Mouse (Mus musculus): ENCODE results near the gene Ppp1r9b. TPM values are rescaled to one million over a fixed set of nuclear protein-coding genes. Genes with fewer than 3 reads are reported as not detected.

Gene Ppp1r9b
- polyA plus RNA-seq (2012; ENCODE audit: low replicate concordance), result 224 and 401 TPM in 2 replicates

DNA sequence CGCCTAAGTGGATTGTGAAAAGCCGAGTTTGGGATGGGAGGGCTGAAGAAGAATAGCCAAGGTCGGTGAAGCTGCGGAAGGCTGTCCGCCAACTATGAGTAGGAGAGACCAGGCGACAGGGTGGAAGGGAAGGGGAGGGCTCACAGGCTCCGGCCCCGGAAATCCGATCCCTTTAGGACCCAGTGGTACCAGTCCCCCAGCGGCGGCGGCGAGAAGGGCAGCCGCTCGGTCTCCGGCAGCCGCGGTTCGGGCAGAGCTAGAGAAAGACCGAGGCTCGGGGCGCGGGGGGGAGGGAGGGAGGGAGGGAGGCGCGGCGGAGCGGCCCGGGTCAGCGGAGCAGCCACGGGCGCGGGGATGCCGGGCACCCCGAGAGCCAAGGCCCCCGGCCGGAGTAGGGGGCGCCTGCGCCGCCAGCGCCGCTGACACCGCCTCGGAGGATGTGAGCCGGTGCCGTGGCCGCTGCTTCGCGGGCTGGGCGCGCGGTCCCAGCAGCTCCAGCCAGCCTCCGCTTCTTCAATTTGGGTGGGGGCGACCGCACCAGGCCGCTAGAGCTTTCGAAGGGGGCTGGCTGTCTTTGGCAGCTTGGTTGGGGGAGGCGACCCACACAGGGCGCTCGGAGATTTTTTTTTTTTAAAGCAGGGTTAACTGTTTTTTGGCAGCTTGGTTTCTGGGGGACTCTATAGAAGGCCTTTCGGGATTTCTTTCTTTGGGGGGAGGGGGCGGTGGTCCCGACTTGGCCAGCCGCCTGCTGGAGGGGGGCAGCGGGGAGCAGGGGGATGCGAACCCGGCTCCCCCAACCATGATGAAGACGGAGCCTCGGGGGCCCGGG lies at the start of gene Ppp1r9b:
Gene Ppp1r9b, plus strand, starts transcription at position 287 of the 829 bp plus-strand sequence.

DNA sequence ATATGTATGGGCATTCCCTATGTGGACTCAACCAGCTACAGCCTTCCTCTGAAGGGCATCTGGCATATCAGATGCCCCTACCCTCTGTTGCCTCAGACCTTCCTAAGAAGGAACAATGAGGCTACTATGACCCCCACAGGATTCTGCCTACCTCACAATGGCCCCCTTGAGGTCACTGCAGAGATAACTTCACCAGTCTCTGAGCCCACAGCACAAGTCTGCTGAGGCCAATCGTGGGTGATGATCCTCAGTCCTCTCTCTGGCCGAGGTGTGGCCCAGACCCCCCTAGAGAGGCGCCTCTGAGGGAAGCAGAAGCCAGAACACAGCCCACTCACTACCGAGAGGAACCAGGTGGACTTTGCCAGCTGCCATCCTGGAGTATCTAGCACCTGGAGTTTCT lies 23.4 kb upstream of the Ppp1r9b start, which contains the start of gene Hils1:
Gene Hils1, plus strand, starts transcription at position 175 of the 400 bp plus-strand sequence.

DNA sequence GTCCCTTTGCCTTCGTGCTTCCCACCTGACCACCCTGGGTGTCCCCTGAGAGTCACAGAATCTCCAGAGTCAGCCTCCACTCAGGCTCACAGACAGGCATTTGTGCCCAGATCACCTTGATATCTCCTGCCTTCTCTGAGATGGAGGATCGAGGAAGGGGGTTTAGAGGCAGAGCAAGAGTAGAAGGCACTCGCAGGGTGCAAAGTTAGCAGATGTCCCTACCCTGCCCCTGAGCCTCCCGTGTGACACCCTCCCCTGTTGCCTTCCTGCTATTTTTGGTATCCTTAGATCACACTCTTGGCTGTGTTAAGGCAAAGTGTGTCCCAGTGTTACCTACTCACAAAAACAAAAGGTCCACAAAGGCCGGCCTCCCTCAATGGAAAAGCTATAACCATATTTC lies 14.6 kb upstream of the Ppp1r9b start, which contains the start of gene Sgca:
Gene Sgca, minus strand, starts transcription at position 129 of the 400 bp plus-strand sequence.

DNA sequence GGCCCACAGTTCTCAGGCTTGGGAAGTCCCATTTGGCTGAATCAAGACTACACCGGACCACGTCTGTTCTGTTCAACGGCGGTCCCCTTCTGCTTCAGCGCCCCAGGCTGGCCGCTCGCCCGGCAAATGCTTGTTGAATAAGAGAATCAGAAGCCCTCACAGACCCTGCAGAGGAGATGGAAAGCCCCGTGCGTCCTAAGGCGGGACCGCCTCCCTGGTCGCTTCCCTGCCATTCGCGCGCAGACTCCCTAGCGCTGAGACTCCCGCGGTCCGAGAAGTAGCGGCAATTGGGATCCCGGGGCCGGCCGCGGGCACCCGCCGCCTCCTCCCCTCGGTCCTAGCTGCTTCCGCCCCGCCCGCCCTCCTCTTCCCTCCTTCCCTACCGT lies 18.8 kb downstream of the Ppp1r9b start, which contains the start of gene Samd14:
Gene Samd14, plus strand, starts transcription at position 251 of the 386 bp plus-strand sequence.

GRCm38 (mm10) chr11:95041139-95041609 lies 50.3 kb downstream of the Ppp1r9b start, which contains the start of gene Pdk2:
Gene Pdk2, minus strand, starts transcription at chr11:95041354.

Other genes starting within 250 kb of the Ppp1r9b start
- gene Cdc34b, start 249.3 kb upstream of the Ppp1r9b start, polyA plus RNA-seq (2012; ENCODE audit: low replicate concordance), result not detected in 2 replicates
- gene Tmem92, start 208.3 kb upstream of the Ppp1r9b start, polyA plus RNA-seq (2012; ENCODE audit: low replicate concordance), result not detected in 2 replicates
- gene Col1a1, start 54.8 kb upstream of the Ppp1r9b start, polyA plus RNA-seq (2012; ENCODE audit: low replicate concordance), result 0.81 and 0.82 TPM in 2 replicates
- gene Hils1, start 23.4 kb upstream of the Ppp1r9b start, polyA plus RNA-seq (2012; ENCODE audit: low replicate concordance), result not detected in 2 replicates
- not detected in 2 replicates for gene Sgca, start 14.7 kb upstream of the Ppp1r9b start, polyA plus RNA-seq (2012; ENCODE audit: low replicate concordance)
- 14.1 and 40.7 TPM in 2 replicates for gene Samd14, start 18.8 kb downstream of the Ppp1r9b start, polyA plus RNA-seq (2012; ENCODE audit: low replicate concordance)
- gene Pdk2, start 50.3 kb downstream of the Ppp1r9b start, polyA plus RNA-seq (2012; ENCODE audit: low replicate concordance), result 15.5 and 21.2 TPM in 2 replicates
- 2.9 and 3.7 TPM in 2 replicates for gene Itga3, start 85.8 kb downstream of the Ppp1r9b start, polyA plus RNA-seq (2012; ENCODE audit: low replicate concordance)
- gene Dlx3, start 129.1 kb downstream of the Ppp1r9b start, polyA plus RNA-seq (2012; ENCODE audit: low replicate concordance), result 0.11 TPM in 1 of 2 replicates, not detected in the other
- not detected in 2 replicates for gene Dlx4, start 155.2 kb downstream of the Ppp1r9b start, polyA plus RNA-seq (2012; ENCODE audit: low replicate concordance)

Data from hematopoietic multipotent progenitor cell, adult 10-12 weeks (in vitro differentiated cells).